Mouse (Mus musculus) stomach, postnatal 0 days (tissue): ENCODE measurements at regions not wholly inside any gene's neighbourhood (a gene's known extent, or its start where the extent isn't known, plus 50 kb on each side); places are given as distances from the start of the nearest gene placed in this dataset.

Source experiments
- ATAC-seq: fragments of 200-750 bp; cut with Nextera tagmentation; 2 replicates; pipeline ENCODE4 v1.8.0; 2017; ENCODE audit not compliant: low FRiP score, low TSS enrichment
- DNase-seq: peaks from one replicate; pipeline ENCODE4 v3.0.0-alpha.2; 2016; ENCODE audit warnings: low spot score
- H3K27ac ChIP-seq: fragments of 300-500 bp; sonication (generic); replicated peaks from 2 replicates; pipeline ENCODE4 v1.5.1; 2014; ENCODE audit warnings: mild to moderate bottlenecking, control low read depth
- H3K27me3 ChIP-seq: fragments of 300-500 bp; sonication (generic); 2 replicates; pipeline ENCODE4 v1.6.1; 2014; ENCODE audit warnings: low read length; ENCODE audit not compliant: control insufficient read depth, insufficient read depth
- H3K36me3 ChIP-seq: fragments of 300-500 bp; sonication (generic); 2 replicates; pipeline ENCODE4 v1.6.1; 2014; ENCODE audit warnings: low read length, mixed read lengths; ENCODE audit not compliant: control insufficient read depth, insufficient read depth
- H3K4me1 ChIP-seq: fragments of 300-500 bp; sonication (generic); replicated peaks from 2 replicates; pipeline ENCODE4 v1.6.1; 2014; ENCODE audit warnings: antibody characterized with exemption; ENCODE audit not compliant: control insufficient read depth, insufficient read depth
- H3K4me2 ChIP-seq: fragments of 300-500 bp; sonication (generic); replicated peaks from 2 replicates; pipeline ENCODE4 v1.6.1; 2014; ENCODE audit warnings: low read depth, mild to moderate bottlenecking, control low read depth, moderate library complexity
- H3K4me3 ChIP-seq: fragments of 300-500 bp; sonication (generic); 2 replicates; pipeline ENCODE4 v1.5.1; 2014; ENCODE audit warnings: low read depth, low read length, control low read depth
- H3K9ac ChIP-seq: fragments of 300-500 bp; sonication (generic); 2 replicates; pipeline ENCODE4 v1.6.1; 2014; ENCODE audit warnings: mild to moderate bottlenecking, low read length, control low read depth, mixed read lengths
- H3K9me3 ChIP-seq: fragments of 300-500 bp; sonication (generic); 2 replicates; pipeline ENCODE4 v1.6.1; 2016; ENCODE audit warnings: low read length; ENCODE audit not compliant: control insufficient read depth
- CTCF ChIP-seq: IDR thresholded peaks from 2 replicates; pipeline ENCODE4 v1.5.1; 2016; ENCODE audit warnings: antibody characterized with exemption, low read depth, mild to moderate bottlenecking, moderate library complexity
- EP300 ChIP-seq: optimal IDR thresholded peaks from 2 replicates; pipeline ENCODE3; 2016; ENCODE audit warnings: antibody characterized with exemption
- WGBS: fragments of 180-500 bp; shearing (Covaris S2); extraction: QIAGEN DNeasy Blood & Tissue Kit; methylation state at CpG from one replicate; pipeline ENCODE4 v1.1.7; 2014; 5-methylcytosine and 5-hydroxymethylcytosine counted together

GRCm38 (mm10) chr11:24925135-24925534, 847.3 kb downstream of the Bcl11a start:
- Histone ChIP-seq H3K9ac (no peak overlapping the region), H3K4me1 (no peaks in the 10 kb centered on the region), H3K27me3 (no peaks in the 10 kb centered on the region), H3K4me2 (no peak overlapping the region), H3K36me3 (no peaks in the 10 kb centered on the region), H3K9me3 (no peaks in the 10 kb centered on the region), H3K27ac (no peak overlapping the region), H3K4me3 (no peak overlapping the region)
- TF ChIP-seq EP300 (no peak), CTCF (no peak)
- ATAC-seq (no peak), DNase-seq (no peak)

DNA sequence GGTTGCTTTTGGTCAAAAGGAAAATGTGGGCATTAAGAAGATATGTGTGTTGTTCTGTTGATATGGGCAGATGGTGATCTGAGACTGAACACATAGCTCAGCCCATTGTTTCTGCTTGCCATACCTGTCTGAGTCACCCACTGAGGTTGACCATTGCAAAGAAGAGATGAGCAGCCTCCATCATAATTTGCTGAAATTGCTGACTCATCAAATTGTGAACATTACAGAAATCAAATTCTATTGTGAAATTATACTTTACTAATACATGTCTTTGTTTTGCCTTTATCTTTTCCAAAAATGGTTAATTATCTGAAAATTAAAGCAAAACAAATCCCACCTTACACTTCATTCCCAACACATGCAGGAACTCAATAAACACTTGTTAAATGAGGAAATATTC, 865.8 kb downstream of the Bcl11a start:
- Histone ChIP-seq H3K36me3 (no peaks in the 10 kb centered on the region), H3K4me1 (no peaks in the 10 kb centered on the region), H3K27ac (no peak overlapping the region), H3K9ac (no peak overlapping the region), H3K27me3 (no peaks in the 10 kb centered on the region), H3K4me2 (no peak overlapping the region), H3K4me3 (no peak overlapping the region), H3K9me3 (no peaks in the 10 kb centered on the region)
- TF ChIP-seq CTCF, result no peak
- DNase-seq (no peak), ATAC-seq (no peak)

- Histone ChIP-seq H3K36me3 (no peaks in the 10 kb centered on the region), H3K27me3 (no peaks in the 10 kb centered on the region), H3K27ac (no peak overlapping the region), H3K4me1 (no peaks in the 10 kb centered on the region), H3K9me3 (no peaks in the 10 kb centered on the region), H3K9ac (no peak overlapping the region), H3K4me2 (no peak overlapping the region), H3K4me3 (no peak overlapping the region)
- no peak for DNase-seq
- 67% methylated on average over 1 of the region's 1 CpGs for WGBS
- TF ChIP-seq CTCF (no peak), EP300 (no peak)
- ATAC-seq, result no peak
Observed at GRCm38 (mm10) chr11:24951161-24951560, 873.3 kb downstream of the Bcl11a start.

GRCm38 (mm10) chr11:24972359-24972758, 894.5 kb downstream of the Bcl11a start:
- no peak overlapping the region for H3K9ac ChIP-seq
- WGBS, result 62% methylated on average over 2 of the region's 2 CpGs
- H3K4me3 ChIP-seq, result no peak overlapping the region
- no peak for TF ChIP-seq EP300
- no peak for TF ChIP-seq CTCF
- H3K4me1 ChIP-seq, result no peaks in the 10 kb centered on the region
- H3K27me3 ChIP-seq, result no peaks in the 10 kb centered on the region
- no peak overlapping the region for H3K27ac ChIP-seq
- H3K4me2 ChIP-seq, result no peak overlapping the region
- no peaks in the 10 kb centered on the region for H3K9me3 ChIP-seq
- DNase-seq (no peak), ATAC-seq (no peak)
- H3K36me3 ChIP-seq, result no peaks in the 10 kb centered on the region

GRCm38 (mm10) chr11:24980193-24980665, 902.4 kb downstream of the Bcl11a start:
- Histone ChIP-seq H3K9ac (no peak overlapping the region), H3K27ac (no peak overlapping the region), H3K4me2 (no peak overlapping the region), H3K4me1 (no peaks in the 10 kb centered on the region), H3K27me3 (no peaks in the 10 kb centered on the region), H3K9me3 (no peaks in the 10 kb centered on the region), H3K36me3 (no peaks in the 10 kb centered on the region), H3K4me3 (no peak overlapping the region)
- no peak for DNase-seq
- TF ChIP-seq CTCF (no peak), EP300 (no peak)
- no peak for ATAC-seq
- WGBS, result 66% methylated on average over 9 of the region's 9 CpGs

DNA sequence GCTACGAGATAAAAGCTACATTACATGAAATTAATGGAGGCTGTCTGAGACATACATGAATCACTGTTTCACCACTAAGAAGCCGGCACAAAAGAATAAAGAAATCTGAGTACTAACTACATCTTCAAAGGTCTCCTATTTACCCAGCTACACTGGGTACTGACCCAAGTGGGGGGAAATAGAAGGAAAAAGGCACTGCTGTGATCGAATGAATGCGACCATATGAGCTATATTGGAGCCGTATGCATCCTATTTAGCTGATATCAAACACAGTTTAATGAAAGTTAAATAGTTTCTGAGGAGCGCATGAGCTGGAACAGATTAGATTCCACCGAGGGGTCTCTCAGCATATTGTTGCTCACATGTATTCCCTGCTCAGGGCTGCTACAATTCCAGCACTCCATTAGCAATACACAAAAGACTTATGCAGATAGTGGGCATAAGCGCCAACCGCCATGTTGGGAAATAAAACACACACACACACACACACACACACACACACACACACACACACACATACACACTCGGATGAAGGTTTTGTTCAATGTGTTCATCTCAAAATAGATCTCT, 905.3 kb downstream of the Bcl11a start:
- no peaks in the 10 kb centered on the region for H3K4me1 ChIP-seq
- H3K27ac ChIP-seq, result no peak overlapping the region
- no peak overlapping the region for H3K4me3 ChIP-seq
- ATAC-seq (no peak), DNase-seq (no peak)
- TF ChIP-seq CTCF (no peak), EP300 (no peak)
- H3K27me3 ChIP-seq, result no peaks in the 10 kb centered on the region
- H3K4me2 ChIP-seq, result no peak overlapping the region
- 76% methylated on average over 10 of the region's 10 CpGs for WGBS
- no peaks in the 10 kb centered on the region for H3K36me3 ChIP-seq
- H3K9me3 ChIP-seq, result no peaks in the 10 kb centered on the region
- no peak overlapping the region for H3K9ac ChIP-seq
